Comparison of ENCODE assay signal across 11 mouse cellular contexts in genomic region chr13:15466496-15466895, GRCm38 (mm10). TPM values are rescaled to one million over a fixed set of nuclear protein-coding genes. Genes with fewer than 3 reads are reported as not detected.
DNase-seq lines count a peak whose midpoint lies in the region; ATAC-seq lines count a peak whose summit lies in the region.
"Had no signal": no experiment of that assay in that cellular context is flagged by ENCODE, and none has a peak within 500 bp of the region (broad histone marks: within the 10 kb centered on the region; RNA-seq: fewer than 3 reads in every experiment).

No protein-coding gene starts in this region.

- intact Hi-C loops in left cerebral cortex, postnatal 14 days (cut with DNase I) = no loop called here

- peak overlapping the region; percentile 98 for H3K4me2 ChIP-seq in hindbrain, embryonic 14.5 days (replicated peaks)
- H3K4me2 ChIP-seq in midbrain, embryonic 15.5 days = peak overlapping the region; percentile 90

- H3K9me3 ChIP-seq in embryonic facial prominence, embryonic 10.5 days = no peaks in the 10 kb centered on the region
- no peaks in the 10 kb centered on the region for H3K9me3 ChIP-seq in hindbrain, embryonic 14.5 days (ENCODE audit: control insufficient read depth, low read length)
- no peaks in the 10 kb centered on the region for H3K9me3 ChIP-seq in midbrain, embryonic 15.5 days

- H3K36me3 ChIP-seq in embryonic facial prominence, embryonic 10.5 days (replicated peaks) = no peaks in the 10 kb centered on the region
- H3K36me3 ChIP-seq in hindbrain, embryonic 14.5 days (replicated peaks; ENCODE audit: control insufficient read depth, insufficient read depth) = no peaks in the 10 kb centered on the region
- no peaks in the 10 kb centered on the region for H3K36me3 ChIP-seq in midbrain, embryonic 15.5 days (replicated peaks)

- H3K27ac ChIP-seq in embryonic facial prominence, embryonic 10.5 days (replicated peaks) = peak overlapping the region; percentile 99
- H3K27ac ChIP-seq in hindbrain, embryonic 14.5 days = no peak overlapping the region
- no peak overlapping the region for H3K27ac ChIP-seq in midbrain, embryonic 15.5 days
- H3K27ac ChIP-seq: left cerebral cortex, adult 2 months had no signal

- no peaks in the 10 kb centered on the region for H3K27me3 ChIP-seq in embryonic facial prominence, embryonic 10.5 days (replicated peaks; ENCODE audit: low read depth, poor library complexity, severe bottlenecking)
- peaks cover 33% of the 10 kb centered on the region for H3K27me3 ChIP-seq in hindbrain, embryonic 14.5 days (ENCODE audit: control insufficient read depth, insufficient read depth, low read length)
- 0 out of 2 replicates have a peak, but pooled peaks cover 10% of the 10 kb centered on the region for H3K27me3 ChIP-seq in midbrain, embryonic 15.5 days (replicated peaks)

- peak overlapping the region; percentile 96 for H3K4me3 ChIP-seq in embryonic facial prominence, embryonic 10.5 days
- H3K4me3 ChIP-seq in hindbrain, embryonic 14.5 days (replicated peaks; ENCODE audit: low read length) = peak overlapping the region; percentile 8; the same call in 1 of the 2 replicates
- H3K4me3 ChIP-seq in midbrain, embryonic 15.5 days = peak overlapping the region; percentile 8
- H3K4me3 ChIP-seq: left cerebral cortex, adult 2 months had no signal

- 28% methylated on average over 6 of the region's 6 CpGs for WGBS in embryonic facial prominence, embryonic 10.5 days
- 23% methylated on average over 6 of the region's 6 CpGs for WGBS in hindbrain, embryonic 14.5 days
- 19% methylated on average over 6 of the region's 6 CpGs for WGBS in midbrain, embryonic 15.5 days

- peaks cover 71% of the 10 kb centered on the region for H3K4me1 ChIP-seq in embryonic facial prominence, embryonic 10.5 days
- 0 out of 2 replicates have a peak, but pooled peaks cover 4% of the 10 kb centered on the region for H3K4me1 ChIP-seq in hindbrain, embryonic 14.5 days (replicated peaks; ENCODE audit: control insufficient read depth, insufficient read depth, low read length)
- peaks cover 45% of the 10 kb centered on the region for H3K4me1 ChIP-seq in midbrain, embryonic 15.5 days

- ATAC-seq in hindbrain, embryonic 14.5 days (ENCODE audit: low FRiP score) = no peak
- ATAC-seq in midbrain, embryonic 15.5 days (replicated peaks) = no peak

- peak overlapping the region; percentile 14; the same call in 1 of the 2 replicates for H3K9ac ChIP-seq in hindbrain, embryonic 14.5 days
- no peak overlapping the region for H3K9ac ChIP-seq in midbrain, embryonic 15.5 days

- peak; percentile 56 for DNase-seq in heart, adult 11 months
- DNase-seq in heart, adult 8-10 months (ENCODE audit: low spot score) = no peak
- no peak for DNase-seq in embryonic facial prominence, embryonic 10.5 days (ENCODE audit: low spot score)
- DNase-seq in hindbrain, embryonic 14.5 days (ENCODE audit: low spot score) = no peak
- DNase-seq in urinary bladder, postnatal 14 days (ENCODE audit: low spot score) = no peak
- no peak for DNase-seq in ovary, adult 18-20 months (ENCODE audit: low spot score)
- no peak for DNase-seq in left cerebral cortex, postnatal 14 days (ENCODE audit: low spot score in 2 of 2)
- DNase-seq: heart, postnatal 14 days; right cerebral cortex, postnatal 4 days had no signal

RNA-seq across cellular contexts. Expression of gene Gli3, which starts 3.5 kb away (rescaled TPM):
- 1 to 10 TPM; 1.3 to 2.1 (median 1.8) TPM for total RNA-seq in heart, adult 8-10 months (2022)
- polyA plus RNA-seq in embryonic facial prominence, embryonic 10.5 days (2016; fragmentation: Nextera tagmentation; extraction: Ambion mirVana) = 33.9 and 35.4 TPM in 2 replicates
- 4.2 and 5.7 TPM in 2 replicates for polyA plus RNA-seq in hindbrain, embryonic 14.5 days (2014; fragmentation: Nextera tagmentation; extraction: Ambion mirVana)
- 7.7 and 8.4 TPM in 2 replicates for polyA plus RNA-seq in midbrain, embryonic 15.5 days (2015; fragmentation: Nextera tagmentation; extraction: Ambion mirVana)
- 10 to 100 TPM; 10.4 to 11.1 TPM for total RNA-seq in left cerebral cortex, postnatal 14 days (2021)

Comparison
In these comparisons a context has a peak if more than half of its experiments do, and no peak if none do; other contexts are left out.
1. H3K4me3 ChIP-seq: peak in every context shown above with its lines; median percentile 96 in embryonic facial prominence, embryonic 10.5 days; 8 in hindbrain, embryonic 14.5 days; 8 in midbrain, embryonic 15.5 days.